Mouse (Mus musculus): ENCODE results near the gene Slc9a3. TPM values are rescaled to one million over a fixed set of nuclear protein-coding genes. Genes with fewer than 3 reads are reported as not detected.

The Slc9a3 gene
- polyA plus RNA-seq, 1 experiment from 2014 or later = 0.30 TPM

GRCm38 (mm10) chr13:74122632-74123031, 1.4 kb downstream of the Slc9a3 start:
- ATAC-seq (ENCODE audit: insufficient number of reproducible peaks, insufficient read depth, low FRiP score, low read depth) = no peak
- Histone ChIP-seq H3K36me3 (ENCODE audit: control insufficient read depth, insufficient read depth, low read length) (no peaks in the 10 kb centered on the region), H3K4me1 (ENCODE audit: control insufficient read depth in 2 of 2, insufficient read depth in 2 of 2, low read length in 2 of 2) (peaks cover 4 to 6% of the 10 kb centered on the region in 2 experiments; a peak in 1 of 4 replicates), H3K27me3 (ENCODE audit: control insufficient read depth, insufficient read depth, low read length) (peaks cover 44% of the 10 kb centered on the region), H3K4me3 (ENCODE audit: control insufficient read depth in 1 of 2, insufficient read depth in 1 of 2, low read depth in 1 of 2, low read length in 2 of 2) (no peak overlapping the region), H3K9ac (ENCODE audit: low read length) (no peak overlapping the region), H3K9me3 (ENCODE audit: control insufficient read depth, low read length) (no peaks in the 10 kb centered on the region), H3K27ac (replicated peaks in 1 of 2; ENCODE audit: control insufficient read depth in 1 of 2, insufficient read depth in 1 of 2, low read depth in 2 of 2, low read length in 2 of 2) (no peak overlapping the region), H3K4me2 (ENCODE audit: low read length) (no peak overlapping the region)
- 73% methylated on average over 3 of the region's 3 CpGs for WGBS

GRCm38 (mm10) chr13:74127571-74127970, 6.3 kb downstream of the Slc9a3 start:
- Histone ChIP-seq H3K27ac (replicated peaks in 1 of 2; ENCODE audit: control insufficient read depth in 1 of 2, insufficient read depth in 1 of 2, low read depth in 2 of 2, low read length in 2 of 2) (no peak overlapping the region), H3K9me3 (ENCODE audit: control insufficient read depth, low read length) (no peaks in the 10 kb centered on the region), H3K36me3 (ENCODE audit: control insufficient read depth, insufficient read depth, low read length) (no peaks in the 10 kb centered on the region), H3K4me1 (ENCODE audit: control insufficient read depth in 2 of 2, insufficient read depth in 2 of 2, low read length in 2 of 2) (no peaks in the 10 kb centered on the region), H3K4me2 (ENCODE audit: low read length) (no peak overlapping the region), H3K4me3 (ENCODE audit: control insufficient read depth in 1 of 2, insufficient read depth in 1 of 2, low read depth in 1 of 2, low read length in 2 of 2) (no peak overlapping the region), H3K27me3 (ENCODE audit: control insufficient read depth, insufficient read depth, low read length) (peaks cover 12% of the 10 kb centered on the region), H3K9ac (ENCODE audit: low read length) (no peak overlapping the region)
- 74% methylated on average over 7 of the region's 7 CpGs for WGBS
- ATAC-seq (ENCODE audit: insufficient number of reproducible peaks, insufficient read depth, low FRiP score, low read depth) = no peak

- WGBS = 87% methylated on average over 6 of the region's 6 CpGs
- H3K27me3 ChIP-seq (ENCODE audit: control insufficient read depth, insufficient read depth, low read length) = no peaks in the 10 kb centered on the region; the same call in 1 of the 2 replicates
- ATAC-seq (ENCODE audit: insufficient number of reproducible peaks, insufficient read depth, low FRiP score, low read depth) = no peak
Observed at GRCm38 (mm10) chr13:74129909-74130308, 8.7 kb downstream of the Slc9a3 start.

GRCm38 (mm10) chr13:74138906-74139647, 17.8 kb downstream of the Slc9a3 start:
- H3K4me1 ChIP-seq (ENCODE audit: control insufficient read depth in 2 of 2, insufficient read depth in 2 of 2, low read length in 2 of 2) = no peaks in the 10 kb centered on the region
- H3K9me3 ChIP-seq (ENCODE audit: control insufficient read depth, low read length) = no peaks in the 10 kb centered on the region
- no peak overlapping the region for H3K4me2 ChIP-seq (ENCODE audit: low read length)
- no peak for ATAC-seq (ENCODE audit: insufficient number of reproducible peaks, insufficient read depth, low FRiP score, low read depth)
- no peak overlapping the region for H3K4me3 ChIP-seq (ENCODE audit: control insufficient read depth in 1 of 2, insufficient read depth in 1 of 2, low read depth in 1 of 2, low read length in 2 of 2)
- H3K27me3 ChIP-seq (ENCODE audit: control insufficient read depth, insufficient read depth, low read length) = no peaks in the 10 kb centered on the region
- no peaks in the 10 kb centered on the region for H3K36me3 ChIP-seq (ENCODE audit: control insufficient read depth, insufficient read depth, low read length)
- no peak overlapping the region for H3K9ac ChIP-seq (ENCODE audit: low read length)
- H3K27ac ChIP-seq (replicated peaks in 1 of 2; ENCODE audit: control insufficient read depth in 1 of 2, insufficient read depth in 1 of 2, low read depth in 2 of 2, low read length in 2 of 2) = no peak overlapping the region
- WGBS = 74% methylated on average over 7 of the region's 7 CpGs

More at GRCm38 (mm10) chr13:74129909-74130308, 8.7 kb downstream of the Slc9a3 start:
- Histone ChIP-seq H3K27ac (replicated peaks in 1 of 2; ENCODE audit: control insufficient read depth in 1 of 2, insufficient read depth in 1 of 2, low read depth in 2 of 2, low read length in 2 of 2) (no peak overlapping the region), H3K9ac (ENCODE audit: low read length) (no peak overlapping the region), H3K4me3 (ENCODE audit: control insufficient read depth in 1 of 2, insufficient read depth in 1 of 2, low read depth in 1 of 2, low read length in 2 of 2) (no peak overlapping the region), H3K9me3 (ENCODE audit: control insufficient read depth, low read length) (no peaks in the 10 kb centered on the region), H3K4me2 (ENCODE audit: low read length) (no peak overlapping the region), H3K4me1 (ENCODE audit: control insufficient read depth in 2 of 2, insufficient read depth in 2 of 2, low read length in 2 of 2) (no peaks in the 10 kb centered on the region), H3K36me3 (ENCODE audit: control insufficient read depth, insufficient read depth, low read length) (no peaks in the 10 kb centered on the region)

GRCm38 (mm10) chr13:74140793-74141192, 19.5 kb downstream of the Slc9a3 start:
- Histone ChIP-seq H3K4me3 (ENCODE audit: control insufficient read depth in 1 of 2, insufficient read depth in 1 of 2, low read depth in 1 of 2, low read length in 2 of 2) (no peak overlapping the region), H3K4me1 (ENCODE audit: control insufficient read depth in 2 of 2, insufficient read depth in 2 of 2, low read length in 2 of 2) (no peaks in the 10 kb centered on the region), H3K27me3 (ENCODE audit: control insufficient read depth, insufficient read depth, low read length) (no peaks in the 10 kb centered on the region), H3K27ac (replicated peaks in 1 of 2; ENCODE audit: control insufficient read depth in 1 of 2, insufficient read depth in 1 of 2, low read depth in 2 of 2, low read length in 2 of 2) (no peak overlapping the region), H3K9ac (ENCODE audit: low read length) (no peak overlapping the region), H3K9me3 (ENCODE audit: control insufficient read depth, low read length) (no peaks in the 10 kb centered on the region), H3K4me2 (ENCODE audit: low read length) (no peak overlapping the region), H3K36me3 (ENCODE audit: control insufficient read depth, insufficient read depth, low read length) (no peaks in the 10 kb centered on the region)
- no peak for ATAC-seq (ENCODE audit: insufficient number of reproducible peaks, insufficient read depth, low FRiP score, low read depth)
- WGBS = 86% methylated on average over 6 of the region's 6 CpGs

- Histone ChIP-seq H3K9me3 (ENCODE audit: control insufficient read depth, low read length) (no peaks in the 10 kb centered on the region), H3K9ac (ENCODE audit: low read length) (no peak overlapping the region), H3K4me2 (ENCODE audit: low read length) (no peak overlapping the region), H3K4me3 (ENCODE audit: control insufficient read depth in 1 of 2, insufficient read depth in 1 of 2, low read depth in 1 of 2, low read length in 2 of 2) (no peak overlapping the region), H3K36me3 (ENCODE audit: control insufficient read depth, insufficient read depth, low read length) (no peaks in the 10 kb centered on the region), H3K27me3 (ENCODE audit: control insufficient read depth, insufficient read depth, low read length) (no peaks in the 10 kb centered on the region), H3K4me1 (ENCODE audit: control insufficient read depth in 2 of 2, insufficient read depth in 2 of 2, low read length in 2 of 2) (no peaks in the 10 kb centered on the region), H3K27ac (replicated peaks in 1 of 2; ENCODE audit: control insufficient read depth in 1 of 2, insufficient read depth in 1 of 2, low read depth in 2 of 2, low read length in 2 of 2) (no peak overlapping the region)
- ATAC-seq (ENCODE audit: insufficient number of reproducible peaks, insufficient read depth, low FRiP score, low read depth) = no peak
- 58% methylated on average over 3 of the region's 3 CpGs for WGBS
Observed at GRCm38 (mm10) chr13:74143282-74143681, 22.0 kb downstream of the Slc9a3 start.

GRCm38 (mm10) chr13:74144120-74144884, 23.0 kb downstream of the Slc9a3 start:
- Histone ChIP-seq H3K9me3 (ENCODE audit: control insufficient read depth, low read length) (no peaks in the 10 kb centered on the region), H3K27ac (replicated peaks in 1 of 2; ENCODE audit: control insufficient read depth in 1 of 2, insufficient read depth in 1 of 2, low read depth in 2 of 2, low read length in 2 of 2) (no peak overlapping the region), H3K4me3 (ENCODE audit: control insufficient read depth in 1 of 2, insufficient read depth in 1 of 2, low read depth in 1 of 2, low read length in 2 of 2) (no peak overlapping the region), H3K9ac (ENCODE audit: low read length) (no peak overlapping the region), H3K4me1 (ENCODE audit: control insufficient read depth in 2 of 2, insufficient read depth in 2 of 2, low read length in 2 of 2) (no peaks in the 10 kb centered on the region), H3K36me3 (ENCODE audit: control insufficient read depth, insufficient read depth, low read length) (no peaks in the 10 kb centered on the region), H3K27me3 (ENCODE audit: control insufficient read depth, insufficient read depth, low read length) (no peaks in the 10 kb centered on the region), H3K4me2 (ENCODE audit: low read length) (no peak overlapping the region)
- 68% methylated on average over 7 of the region's 7 CpGs for WGBS
- ATAC-seq (ENCODE audit: insufficient number of reproducible peaks, insufficient read depth, low FRiP score, low read depth) = no peak
